Mouse (Mus musculus) liver, embryonic 15.5 days (tissue): Measurements from ENCODE around the gene Fbxo21. TPM values are rescaled to one million over a fixed set of nuclear protein-coding genes. Genes with fewer than 3 reads are reported as not detected.

ENCODE experiments used
- ATAC-seq: fragments of 200-750 bp; cut with Nextera tagmentation; 2 replicates; pipeline ENCODE4 v1.8.0; 2017; ENCODE audit warnings: moderate number of reproducible peaks, mild to moderate bottlenecking, moderate library complexity; ENCODE audit not compliant: insufficient read depth
- H3K27ac ChIP-seq: fragments of 300-500 bp; sonication (generic); replicated peaks from 2 replicates; pipeline ENCODE4 v1.5.1; 2015; ENCODE audit warnings: mild to moderate bottlenecking, inconsistent platforms
- H3K27me3 ChIP-seq: fragments of 300-500 bp; sonication (generic); 2 replicates; pipeline ENCODE4 v1.6.1; 2015; ENCODE audit warnings: mild to moderate bottlenecking, inconsistent platforms
- H3K36me3 ChIP-seq: fragments of 300-500 bp; sonication (generic); replicated peaks from 2 replicates; pipeline ENCODE4 v1.6.1; 2015; ENCODE audit warnings: moderate library complexity, mild to moderate bottlenecking, inconsistent platforms
- H3K4me1 ChIP-seq: fragments of 300-500 bp; sonication (generic); replicated peaks from 2 replicates; pipeline ENCODE4 v1.6.1; 2015; ENCODE audit warnings: inconsistent platforms
- H3K4me2 ChIP-seq: fragments of 300-500 bp; sonication (generic); 2 replicates; pipeline ENCODE4 v1.6.1; 2015; ENCODE audit warnings: moderate library complexity, mild to moderate bottlenecking, inconsistent platforms
- H3K4me3 ChIP-seq: fragments of 300-500 bp; sonication (generic); replicated peaks from 2 replicates; pipeline ENCODE4 v1.5.1; 2015; ENCODE audit warnings: mild to moderate bottlenecking, inconsistent platforms
- H3K9ac ChIP-seq: fragments of 300-500 bp; sonication (generic); 2 replicates; pipeline ENCODE4 v1.6.1; 2015; ENCODE audit warnings: moderate library complexity, mild to moderate bottlenecking, inconsistent platforms
- H3K9me3 ChIP-seq: fragments of 300-500 bp; sonication (generic); replicated peaks from 2 replicates; pipeline ENCODE4 v1.6.1; 2016; ENCODE audit warnings: inconsistent platforms
- WGBS: fragments of 180-500 bp; shearing (Covaris S2); methylation state at CpG from one replicate; pipeline ENCODE4 v1.1.7; 2015; ENCODE audit warnings: mixed read lengths; ENCODE audit not compliant: insufficient replicate concordance; 5-methylcytosine and 5-hydroxymethylcytosine counted together
- polyA plus RNA-seq: library from polyadenylated mRNA; unstranded; fragments of >200 nt; fragmentation: Nextera tagmentation; extraction: Ambion mirVana; gene quantifications from 2 replicates; pipeline ENCODE4 v1.2.1, GENCODE M21; 2015

Gene Fbxo21
- polyA plus RNA-seq, 1 experiment from 2014 or later: 14.2 TPM

GRCm38 (mm10) chr5:117953893-117954292, 22.6 kb upstream of the Fbxo21 start:
- no peak for ATAC-seq
- Histone ChIP-seq H3K9me3 (no peaks in the 10 kb centered on the region), H3K4me2 (no peak overlapping the region), H3K27ac (no peak overlapping the region), H3K27me3 (no peaks in the 10 kb centered on the region), H3K4me1 (peaks cover 2% of the 10 kb centered on the region; the same call in 1 of the 2 replicates), H3K4me3 (no peak overlapping the region), H3K9ac (no peak overlapping the region), H3K36me3 (no peaks in the 10 kb centered on the region)
- WGBS: 35% methylated on average over 12 of the region's 12 CpGs

GRCm38 (mm10) chr5:117954429-117954828, 22.1 kb upstream of the Fbxo21 start:
- Histone ChIP-seq H3K9ac (no peak overlapping the region), H3K4me3 (no peak overlapping the region), H3K27me3 (no peaks in the 10 kb centered on the region), H3K27ac (no peak overlapping the region), H3K4me2 (no peak overlapping the region), H3K4me1 (peaks cover 2% of the 10 kb centered on the region; the same call in 1 of the 2 replicates), H3K36me3 (no peaks in the 10 kb centered on the region), H3K9me3 (no peaks in the 10 kb centered on the region)
- ATAC-seq: no peak
- 56% methylated on average over 1 of the region's 1 CpGs for WGBS

DNA sequence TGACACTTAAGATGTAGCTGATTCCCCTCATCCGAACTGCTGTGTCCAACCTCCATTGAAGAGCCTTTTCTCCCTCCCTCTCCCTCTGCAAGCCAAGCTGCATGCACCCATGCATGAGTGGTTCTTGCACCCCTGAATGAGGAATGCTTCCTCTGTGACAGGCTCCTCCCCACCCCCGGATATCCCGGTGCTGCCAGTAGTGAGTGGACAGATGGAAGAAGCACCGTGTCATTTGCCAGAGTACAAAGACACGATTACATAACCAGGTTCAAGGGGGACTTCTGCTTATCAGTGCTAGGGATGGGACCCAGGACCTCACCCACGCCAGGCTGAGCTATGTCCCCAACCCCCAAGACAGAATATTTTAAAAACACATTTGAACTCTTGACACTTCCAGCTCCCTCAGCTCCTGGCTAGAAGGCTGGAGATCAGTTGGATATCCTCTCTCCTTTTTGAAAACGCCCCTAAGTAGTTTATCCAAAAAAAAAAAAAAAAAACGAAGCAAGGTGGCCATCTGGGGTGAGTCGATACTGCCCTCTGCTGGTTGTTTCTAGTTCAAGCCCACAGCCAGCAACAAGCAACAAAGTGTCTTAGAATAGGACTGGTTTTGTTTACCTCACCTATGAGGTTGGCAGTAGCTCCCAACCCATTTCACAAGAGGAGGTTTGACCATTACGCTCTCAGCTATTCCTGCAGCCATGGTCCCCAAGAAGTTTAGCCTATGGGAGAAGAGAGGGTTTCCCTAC, 20.7 kb upstream of the Fbxo21 start:
- no peak for ATAC-seq
- WGBS: 17% methylated on average over 10 of the region's 10 CpGs
- H3K9me3 ChIP-seq: no peaks in the 10 kb centered on the region

DNA sequence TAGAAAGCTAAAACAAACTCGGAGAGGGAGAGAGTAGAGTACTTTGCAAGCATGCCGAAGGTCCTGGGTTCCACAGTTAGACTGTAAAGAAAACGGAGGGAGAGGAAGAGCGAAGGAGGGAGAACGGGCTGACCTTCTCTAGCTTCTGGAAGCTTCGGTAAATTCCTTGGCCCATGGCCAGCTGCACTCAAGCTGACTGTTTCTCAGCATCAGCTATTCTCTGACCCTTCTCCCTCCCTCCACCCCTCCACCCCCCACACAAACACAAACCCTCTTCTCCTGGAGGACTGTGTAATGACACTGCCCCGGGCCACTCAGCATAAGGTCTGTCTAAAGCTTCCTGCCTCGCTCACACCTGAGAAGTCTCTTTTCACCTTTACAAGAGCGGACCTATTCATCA, 11.8 kb upstream of the Fbxo21 start:
- Histone ChIP-seq H3K4me3 (no peak overlapping the region), H3K9ac (no peak overlapping the region), H3K36me3 (no peaks in the 10 kb centered on the region), H3K27ac (no peak overlapping the region), H3K4me1 (peaks cover 11% of the 10 kb centered on the region), H3K27me3 (peaks cover 6% of the 10 kb centered on the region; the same call in 1 of the 2 replicates), H3K4me2 (no peak overlapping the region), H3K9me3 (no peaks in the 10 kb centered on the region)
- 51% methylated on average over 9 of the region's 9 CpGs for WGBS
- ATAC-seq: no peak

More for the DNA sequence above, 20.7 kb upstream of the Fbxo21 start:
- H3K4me2 ChIP-seq: no peak overlapping the region
- no peak overlapping the region for H3K27ac ChIP-seq
- H3K9ac ChIP-seq: no peak overlapping the region
- peaks cover 2% of the 10 kb centered on the region; the same call in 1 of the 2 replicates for H3K4me1 ChIP-seq
- no peaks in the 10 kb centered on the region for H3K27me3 ChIP-seq
- no peak overlapping the region for H3K4me3 ChIP-seq
- no peaks in the 10 kb centered on the region for H3K36me3 ChIP-seq

GRCm38 (mm10) chr5:117966956-117967355, 9.6 kb upstream of the Fbxo21 start:
- no peak overlapping the region for H3K9ac ChIP-seq
- no peak overlapping the region for H3K4me3 ChIP-seq
- H3K27me3 ChIP-seq: peaks cover 6% of the 10 kb centered on the region; the same call in 1 of the 2 replicates
- no peak overlapping the region for H3K27ac ChIP-seq
- peaks cover 11% of the 10 kb centered on the region for H3K4me1 ChIP-seq
- H3K4me2 ChIP-seq: no peak overlapping the region
- no peak for ATAC-seq
- 70% methylated on average over 9 of the region's 9 CpGs for WGBS
- no peaks in the 10 kb centered on the region for H3K36me3 ChIP-seq
- no peaks in the 10 kb centered on the region for H3K9me3 ChIP-seq

DNA sequence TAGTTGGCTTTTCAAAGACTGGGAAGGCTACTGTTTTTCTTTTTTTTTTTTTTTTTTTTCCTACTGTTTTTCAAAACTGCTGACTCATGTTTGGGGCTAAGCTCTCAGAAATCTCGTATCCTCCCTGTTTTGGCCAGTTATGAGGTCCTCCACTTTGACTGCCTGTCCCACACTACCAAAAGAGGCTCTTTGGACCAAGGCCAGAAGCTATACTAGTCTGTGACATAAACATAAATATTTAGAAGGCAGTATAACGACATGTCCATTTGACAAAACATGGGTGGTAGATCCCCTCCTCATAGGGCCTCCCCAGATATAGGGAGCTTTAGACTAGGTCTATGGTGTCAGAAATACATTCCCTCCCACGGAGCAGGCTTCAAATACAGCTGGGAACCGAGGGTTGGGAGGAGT, 8.9 kb upstream of the Fbxo21 start:
- H3K4me3 ChIP-seq: no peak overlapping the region
- WGBS: 46% methylated on average over 4 of the region's 4 CpGs
- no peaks in the 10 kb centered on the region for H3K9me3 ChIP-seq
- H3K4me1 ChIP-seq: peaks cover 11% of the 10 kb centered on the region
- H3K27me3 ChIP-seq: peaks cover 6% of the 10 kb centered on the region; the same call in 1 of the 2 replicates
- no peak overlapping the region for H3K27ac ChIP-seq
- H3K9ac ChIP-seq: no peak overlapping the region
- ATAC-seq: no peak
- H3K4me2 ChIP-seq: no peak overlapping the region
- no peaks in the 10 kb centered on the region for H3K36me3 ChIP-seq

- Histone ChIP-seq H3K36me3 (no peaks in the 10 kb centered on the region), H3K4me1 (peaks cover 11% of the 10 kb centered on the region), H3K27me3 (0 out of 2 replicates have a peak, but pooled peaks cover 5% of the 10 kb centered on the region), H3K27ac (no peak overlapping the region), H3K9ac (no peak overlapping the region), H3K9me3 (no peaks in the 10 kb centered on the region), H3K4me3 (no peak overlapping the region), H3K4me2 (no peak overlapping the region)
- 69% methylated on average over 10 of the region's 10 CpGs for WGBS
- ATAC-seq: no peak
Measured at GRCm38 (mm10) chr5:117969681-117970427, 6.7 kb upstream of the Fbxo21 start.

DNA sequence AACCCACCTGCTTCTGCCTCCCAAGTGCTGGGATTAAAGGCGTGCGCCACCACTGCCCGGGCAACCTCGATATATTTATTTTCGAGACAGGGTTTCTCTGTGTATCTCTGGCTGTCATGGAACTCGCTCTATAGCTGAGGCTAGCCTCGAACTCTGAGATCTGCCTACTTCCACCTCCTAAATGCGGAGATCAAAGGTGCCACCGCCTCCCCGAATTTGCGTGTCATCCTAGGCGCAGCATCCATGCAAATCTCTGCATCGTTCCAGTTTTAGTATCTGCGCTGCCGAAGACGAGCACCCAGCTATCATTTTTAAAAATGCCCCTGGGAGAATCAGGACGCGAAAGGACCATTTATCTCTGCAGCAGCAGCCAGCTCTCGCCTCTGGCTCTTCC, 270 bp upstream of the Fbxo21 start:
- Histone ChIP-seq H3K9ac (no peak overlapping the region), H3K4me2 (peak overlapping the region; percentile 92), H3K27me3 (peaks cover 28% of the 10 kb centered on the region), H3K4me3 (peak overlapping the region; percentile 83), H3K27ac (no peak overlapping the region), H3K4me1 (peaks cover 43% of the 10 kb centered on the region), H3K9me3 (no peaks in the 10 kb centered on the region), H3K36me3 (0 out of 2 replicates have a peak, but pooled peaks cover 2% of the 10 kb centered on the region)
- ATAC-seq: no peak
- WGBS: 21% methylated on average over 19 of the region's 19 CpGs

DNA sequence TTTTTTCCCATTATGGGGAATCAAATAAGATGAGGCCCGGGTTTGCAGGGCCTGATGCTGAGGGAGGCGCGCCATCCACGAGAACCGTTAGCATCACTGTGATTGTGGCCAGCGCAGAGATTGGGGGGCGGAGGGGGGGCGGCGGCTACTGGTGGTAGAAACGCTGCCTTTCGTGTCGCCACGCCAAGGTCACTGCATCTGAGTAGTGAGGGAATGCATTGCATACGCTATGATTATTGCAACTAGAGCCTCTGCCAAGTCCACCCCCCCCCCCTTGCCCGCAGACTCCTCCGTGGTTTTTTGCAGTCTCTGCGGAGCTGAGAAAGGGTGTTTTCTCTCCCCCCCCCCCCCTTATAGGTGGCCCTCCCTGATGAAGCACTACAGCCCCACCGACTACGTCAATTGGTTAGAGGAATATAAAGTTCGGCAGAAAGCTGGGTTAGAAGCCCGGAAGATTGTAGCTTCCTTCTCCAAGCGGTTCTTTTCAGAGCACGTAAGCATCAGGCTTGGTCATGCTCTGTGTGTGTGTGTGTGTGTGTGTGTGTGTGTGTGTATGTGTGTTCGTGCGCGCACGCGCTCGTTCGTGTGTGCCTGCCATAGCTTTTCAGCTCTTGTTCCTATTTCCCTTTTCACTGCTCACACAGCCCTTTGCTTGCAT, 1.1 kb downstream of the Fbxo21 start:
- 10% methylated on average over 30 of the region's 30 CpGs for WGBS
- peaks cover 51% of the 10 kb centered on the region for H3K4me1 ChIP-seq
- H3K27ac ChIP-seq: no peak overlapping the region
- peaks cover 28% of the 10 kb centered on the region for H3K27me3 ChIP-seq
- H3K9me3 ChIP-seq: no peaks in the 10 kb centered on the region
- peak overlapping the region; percentile 83 for H3K4me3 ChIP-seq
- H3K36me3 ChIP-seq: peaks cover 14% of the 10 kb centered on the region; the same call in 1 of the 2 replicates
- H3K9ac ChIP-seq: peak overlapping the region; percentile 74
- H3K4me2 ChIP-seq: peak overlapping the region; percentile 92
- no peak for ATAC-seq

DNA sequence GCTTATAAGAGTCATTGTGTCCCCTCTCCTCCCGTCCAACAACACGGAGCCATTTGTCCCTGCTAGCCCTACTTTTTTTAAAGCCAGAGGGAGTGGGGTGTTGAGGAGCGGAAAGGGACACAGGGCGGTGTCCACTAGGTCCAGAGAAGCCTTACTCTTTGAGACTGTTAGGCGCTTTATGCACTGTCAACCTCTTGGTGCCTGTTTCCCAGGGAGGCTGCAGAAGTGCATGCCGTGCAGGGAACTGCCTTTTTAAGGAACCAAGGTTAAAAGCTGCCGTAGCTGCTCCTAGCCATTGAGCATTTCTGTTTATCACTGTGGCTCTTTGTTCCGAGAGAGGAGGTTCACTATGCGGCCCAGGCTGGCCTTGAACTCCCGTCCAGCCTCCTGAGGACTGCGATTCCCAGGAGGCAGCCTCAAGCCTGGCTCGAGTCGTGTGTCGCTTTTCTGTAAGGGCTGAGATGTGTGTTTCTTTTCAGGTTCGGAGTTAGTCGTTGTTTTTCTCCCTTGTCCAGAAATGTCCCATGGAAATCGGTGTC, 1.7 kb downstream of the Fbxo21 start:
- H3K36me3 ChIP-seq: peaks cover 18% of the 10 kb centered on the region; the same call in 1 of the 2 replicates
- H3K4me1 ChIP-seq: peaks cover 51% of the 10 kb centered on the region
- peak overlapping the region; percentile 92 for H3K4me2 ChIP-seq
- H3K9me3 ChIP-seq: no peaks in the 10 kb centered on the region
- 60% methylated on average over 17 of the region's 17 CpGs for WGBS
- H3K27ac ChIP-seq: peak overlapping the region; percentile 33; the same call in 1 of the 2 replicates
- no peak overlapping the region for H3K9ac ChIP-seq
- no peak for ATAC-seq
- H3K27me3 ChIP-seq: peaks cover 28% of the 10 kb centered on the region
- peak overlapping the region; percentile 83 for H3K4me3 ChIP-seq
